Mouse (Mus musculus): ENCODE measurements around the gene Mecom.

DNA sequence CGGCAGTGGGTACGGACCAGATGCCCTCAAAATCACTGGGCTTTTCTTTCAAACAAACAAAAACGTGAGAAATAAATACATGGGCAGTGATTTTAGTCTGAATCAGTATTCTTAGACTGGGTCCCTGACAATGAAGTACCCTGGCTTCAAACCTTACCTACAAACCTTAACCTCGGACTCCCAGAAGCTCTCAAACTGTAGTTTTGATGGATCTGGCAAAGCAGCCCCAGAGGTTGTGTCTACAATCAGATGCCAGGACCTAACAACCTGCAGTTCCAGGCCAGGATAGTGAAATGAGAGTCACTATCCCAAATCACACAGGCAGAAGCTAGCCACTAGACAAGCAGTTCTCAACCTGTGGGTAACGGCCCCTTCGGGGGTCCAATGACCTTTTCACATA, 111.2 kb downstream of the Mecom start:
- no peak for TF ChIP-seq POLR2A (IDR thresholded peaks at IDR 0.05; ENCODE audit: low read depth, low read length)
- TF ChIP-seq CTCF (IDR thresholded peaks at IDR 0.05; ENCODE audit: borderline replicate concordance, insufficient read depth, low read length) = no peak
